ENCODE assay signal across 8 mouse cellular contexts in genomic region chr17:47754246-47754645, GRCm38 (mm10). TPM values are rescaled to one million over a fixed set of nuclear protein-coding genes. Genes with fewer than 3 reads are reported as not detected.
DNase-seq lines count a peak whose midpoint lies in the region; ATAC-seq and TF ChIP-seq lines count a peak whose summit lies in the region.

No protein-coding gene starts in this region.

- no peak overlapping the region for H3K4me2 ChIP-seq in forebrain, postnatal 0 days (ENCODE audit: low read depth)

- peak; percentile 52; the same call in 1 of the 2 replicates for TF ChIP-seq POLR2A in bone marrow, adult 2 months (IDR thresholded peaks at IDR 0.05; ENCODE audit: borderline replicate concordance, control insufficient read depth, low read depth, low read length)
- TF ChIP-seq POLR2A in liver, adult 2 months (IDR thresholded peaks at IDR 0.05; ENCODE audit: extremely low read depth, insufficient read depth, low read length) = no peak

- H3K27me3 ChIP-seq in liver, adult 2 months (ENCODE audit: control insufficient read depth, insufficient read depth, low read length) = no peaks in the 10 kb centered on the region
- no peaks in the 10 kb centered on the region for H3K27me3 ChIP-seq in forebrain, postnatal 0 days (ENCODE audit: insufficient read depth, low read length)

- peak; percentile 43 for DNase-seq in kidney, postnatal 10 days
- no peak for DNase-seq in kidney, adult 18-20 months
- peak; percentile 56 for DNase-seq in liver, adult 2 months (ENCODE audit: extremely low read depth, low read depth, low spot score)
- DNase-seq in skeletal muscle tissue, adult 2 months (ENCODE audit: low read depth, low spot score) = peak; percentile 80
- no peak for DNase-seq in left cerebral cortex, postnatal 25 days (ENCODE audit: low spot score in 2 of 2)
- no peak for DNase-seq in left cerebral cortex, postnatal 36 days (ENCODE audit: low spot score in 2 of 2)
- DNase-seq in forebrain, postnatal 0 days = no peak

- no peak for ATAC-seq in forebrain, postnatal 0 days

- H3K79me2 ChIP-seq in liver, adult 2 months (ENCODE audit: control insufficient read depth, insufficient read depth, low read length) = peaks cover 24% of the 10 kb centered on the region; the same call in 1 of the 2 replicates

- intact Hi-C loops in left cerebral cortex, postnatal 25 days (cut with DNase I) = no loop called here
- intact Hi-C loops in left cerebral cortex, postnatal 36 days (cut with DNase I) = no loop called here

- no peaks in the 10 kb centered on the region for H3K9me3 ChIP-seq in forebrain, postnatal 0 days (ENCODE audit: low read length)

- 10% methylated on average over 13 of the region's 13 CpGs for WGBS in bone marrow, adult 2 months
- 67% methylated on average over 11 of the region's 13 CpGs for WGBS in liver, adult 2 months
- WGBS in forebrain, postnatal 0 days = 88% methylated on average over 10 of the region's 13 CpGs

- H3K4me3 ChIP-seq in bone marrow, adult 2 months (replicated peaks; ENCODE audit: control insufficient read depth, low read depth, low read length) = peak overlapping the region; percentile 56
- no peak overlapping the region for H3K4me3 ChIP-seq in liver, adult 2 months (ENCODE audit: insufficient read depth, low read depth, low read length)
- H3K4me3 ChIP-seq in forebrain, postnatal 0 days (ENCODE audit: low read depth, low read length) = no peak overlapping the region

- TF ChIP-seq CTCF in bone marrow, adult 2 months (IDR thresholded peaks at IDR 0.05; ENCODE audit: control insufficient read depth, insufficient read depth, low read length) = no peak
- TF ChIP-seq CTCF in liver, adult 2 months (IDR thresholded peaks at IDR 0.05; ENCODE audit: low read depth, low read length) = no peak
- TF ChIP-seq CTCF in forebrain, postnatal 0 days (IDR thresholded peaks at IDR 0.05; ENCODE audit: low read depth) = no peak

- H3K4me1 ChIP-seq in bone marrow, adult 2 months (ENCODE audit: control insufficient read depth, insufficient read depth, low read length) = peaks cover 8% of the 10 kb centered on the region
- peaks cover 9% of the 10 kb centered on the region for H3K4me1 ChIP-seq in liver, adult 2 months (ENCODE audit: control insufficient read depth, insufficient read depth, low read length)
- H3K4me1 ChIP-seq in forebrain, postnatal 0 days (ENCODE audit: insufficient read depth) = no peaks in the 10 kb centered on the region

- H3K9ac ChIP-seq in liver, adult 2 months (ENCODE audit: low read depth, low read length) = 0 out of 2 replicates have a peak overlapping the region, but pooled peaks have one; percentile 5
- no peak overlapping the region for H3K9ac ChIP-seq in forebrain, postnatal 0 days

- H3K36me3 ChIP-seq in liver, adult 2 months (ENCODE audit: control insufficient read depth, insufficient read depth, low read length) = no peaks in the 10 kb centered on the region; the same call in 1 of the 2 replicates
- no peaks in the 10 kb centered on the region for H3K36me3 ChIP-seq in forebrain, postnatal 0 days (ENCODE audit: insufficient read depth)

- peak overlapping the region; percentile 87 for H3K27ac ChIP-seq in bone marrow, adult 2 months (ENCODE audit: control insufficient read depth, insufficient read depth, low read depth, low read length, poor library complexity)
- peak overlapping the region; percentile 33 for H3K27ac ChIP-seq in liver, adult 2 months (replicated peaks; ENCODE audit: insufficient read depth, low read depth, low read length)
- no peak overlapping the region for H3K27ac ChIP-seq in forebrain, postnatal 0 days (ENCODE audit: low read depth, low read length)

RNA-seq across cellular contexts. Expression of gene Tfeb, which starts 17.4 kb away (rescaled TPM):
- 22.6 and 43.7 TPM in 2 replicates for polyA plus RNA-seq in bone marrow, adult 2 months (2011; ENCODE audit: insufficient read depth, insufficient read length, low replicate concordance, missing spikeins)
- 5.7 and 8.1 TPM in 2 replicates for total RNA-seq in liver, adult 2 months (2014; rRNA removed)
- 15.7 and 16.6 TPM in 2 replicates for polyA plus RNA-seq in liver, adult 2 months (2012; rRNA removed)
- total RNA-seq in left cerebral cortex, postnatal 25 days (2021) = 10 to 100 TPM in 1 of 2 experiments, 1 to 10 TPM in 1; 8.2 to 11.5 TPM
- total RNA-seq in left cerebral cortex, postnatal 36 days (2021) = 10 to 100 TPM; 10.6 to 12.0 TPM
- 4.1 and 5.5 TPM in 2 replicates for total RNA-seq in forebrain, postnatal 0 days (2014; rRNA removed)
- polyA plus RNA-seq in forebrain, postnatal 0 days (2015; fragmentation: Nextera tagmentation; extraction: Ambion mirVana) = 3.3 and 4.6 TPM in 2 replicates

RNA-seq across cellular contexts. Expression of gene Pgc, which starts 27.6 kb away (rescaled TPM):
- polyA plus RNA-seq in bone marrow, adult 2 months (2011; ENCODE audit: insufficient read depth, insufficient read length, low replicate concordance, missing spikeins) = 1.1 TPM in 1 of 2 replicates, not detected in the other
- total RNA-seq in liver, adult 2 months (2014; rRNA removed) = 0.20 TPM in 1 of 2 replicates, not detected in the other
- polyA plus RNA-seq in liver, adult 2 months (2012; rRNA removed) = 0.26 and 0.37 TPM in 2 replicates
- total RNA-seq in left cerebral cortex, postnatal 25 days (2021) = not detected
- not detected for total RNA-seq in left cerebral cortex, postnatal 36 days (2021)
- total RNA-seq in forebrain, postnatal 0 days (2014; rRNA removed) = not detected in 2 replicates
- polyA plus RNA-seq in forebrain, postnatal 0 days (2015; fragmentation: Nextera tagmentation; extraction: Ambion mirVana) = not detected in 2 replicates

RNA-seq across cellular contexts. Expression of gene Prickle4, which starts 59.7 kb away (rescaled TPM):
- not detected in 2 replicates for polyA plus RNA-seq in bone marrow, adult 2 months (2011; ENCODE audit: insufficient read depth, insufficient read length, low replicate concordance, missing spikeins)
- 1.9 and 2.0 TPM in 2 replicates for total RNA-seq in liver, adult 2 months (2014; rRNA removed)
- 7.9 and 9.9 TPM in 2 replicates for polyA plus RNA-seq in liver, adult 2 months (2012; rRNA removed)
- total RNA-seq in left cerebral cortex, postnatal 25 days (2021) = 1 to 10 TPM; 4.2 to 5.7 TPM
- 1 to 10 TPM; 3.0 to 3.5 TPM for total RNA-seq in left cerebral cortex, postnatal 36 days (2021)
- 1.8 TPM in 1 of 2 replicates, not detected in the other for total RNA-seq in forebrain, postnatal 0 days (2014; rRNA removed)
- 0.45 and 0.60 TPM in 2 replicates for polyA plus RNA-seq in forebrain, postnatal 0 days (2015; fragmentation: Nextera tagmentation; extraction: Ambion mirVana)

RNA-seq across cellular contexts. Expression of gene Gm21981, which starts 60.0 kb away (rescaled TPM):
- polyA plus RNA-seq in bone marrow, adult 2 months (2011; ENCODE audit: insufficient read depth, insufficient read length, low replicate concordance, missing spikeins) = not detected in 2 replicates
- 0.09 and 0.27 TPM in 2 replicates for total RNA-seq in liver, adult 2 months (2014; rRNA removed)
- 0.36 and 0.46 TPM in 2 replicates for polyA plus RNA-seq in liver, adult 2 months (2012; rRNA removed)
- 1 to 10 TPM; 3.3 to 3.8 TPM for total RNA-seq in left cerebral cortex, postnatal 25 days (2021)
- 1 to 10 TPM; 5.2 to 6.2 TPM for total RNA-seq in left cerebral cortex, postnatal 36 days (2021)
- 4.9 and 5.2 TPM in 2 replicates for total RNA-seq in forebrain, postnatal 0 days (2014; rRNA removed)
- polyA plus RNA-seq in forebrain, postnatal 0 days (2015; fragmentation: Nextera tagmentation; extraction: Ambion mirVana) = 0.76 and 0.97 TPM in 2 replicates

Comparison
In these comparisons a context has a peak if more than half of its experiments do, and no peak if none do; other contexts are left out.
1. DNase-seq: peak in kidney, postnatal 10 days (single experiment), liver, adult 2 months (single experiment) and skeletal muscle tissue, adult 2 months (single experiment); none in kidney, adult 18-20 months (single experiment), left cerebral cortex, postnatal 25 days (0 of 2), left cerebral cortex, postnatal 36 days (0 of 2) and forebrain, postnatal 0 days (single experiment).